Mouse (Mus musculus) forebrain, embryonic 11.5 days (tissue): ENCODE measurements at regions not wholly inside any gene's neighbourhood (a gene's known extent, or its start where the extent isn't known, plus 50 kb on each side); places are given as distances from the start of the nearest gene placed in this dataset.
A peak's percentile ranks its signal among the peaks of the same experiment; 100 is the strongest.

Source experiments
- ATAC-seq: fragments of 200-750 bp; cut with Nextera tagmentation; replicated peaks from 2 replicates; pipeline ENCODE4 v1.8.0; 2017; ENCODE audit warnings: moderate TSS enrichment; ENCODE audit not compliant: low FRiP score
- DNase-seq: peaks from one replicate; pipeline ENCODE4 v3.0.0-alpha.2; 2017; ENCODE audit warnings: low spot score
- H3K27ac ChIP-seq: fragments of 300-500 bp; sonication (generic); 2 replicates; pipeline ENCODE4 v1.5.1; 2014; ENCODE audit warnings: low read depth, low read length
- H3K27me3 ChIP-seq: fragments of 300-500 bp; sonication (generic); 2 replicates; pipeline ENCODE4 v1.6.1; 2014; ENCODE audit warnings: mild to moderate bottlenecking, low read length, mixed read lengths; ENCODE audit not compliant: control insufficient read depth, insufficient read depth
- H3K36me3 ChIP-seq: fragments of 300-500 bp; sonication (generic); 2 replicates; pipeline ENCODE4 v1.6.1; 2014; ENCODE audit warnings: mild to moderate bottlenecking, low read length, moderate library complexity, mixed read lengths; ENCODE audit not compliant: control insufficient read depth, insufficient read depth
- H3K4me1 ChIP-seq: fragments of 300-500 bp; sonication (generic); replicated peaks from 2 replicates; pipeline ENCODE4 v1.6.1; 2014; ENCODE audit warnings: low read length, mixed read lengths; ENCODE audit not compliant: control insufficient read depth, insufficient read depth
- H3K4me2 ChIP-seq: fragments of 300-500 bp; sonication (generic); 2 replicates; pipeline ENCODE4 v1.6.1; 2014; ENCODE audit warnings: low read depth, mild to moderate bottlenecking, low read length, moderate library complexity, mixed read lengths; ENCODE audit not compliant: severe bottlenecking
- H3K4me3 ChIP-seq: fragments of 300-500 bp; sonication (generic); 2 replicates; pipeline ENCODE4 v1.5.1; 2014; ENCODE audit warnings: low read depth, low read length
- H3K9ac ChIP-seq: fragments of 300-500 bp; sonication (generic); 2 replicates; pipeline ENCODE4 v1.6.1; 2014; ENCODE audit warnings: low read length
- H3K9me3 ChIP-seq: fragments of 300-500 bp; sonication (generic); 2 replicates; pipeline ENCODE4 v1.6.1; 2016; ENCODE audit warnings: low read length, mixed read lengths; ENCODE audit not compliant: control insufficient read depth
- WGBS: fragments of 180-500 bp; shearing (Covaris S2); extraction: QIAGEN DNeasy Blood & Tissue Kit; methylation state at CpG from one replicate; pipeline ENCODE4 v1.1.7; 2014; 5-methylcytosine and 5-hydroxymethylcytosine counted together

DNA sequence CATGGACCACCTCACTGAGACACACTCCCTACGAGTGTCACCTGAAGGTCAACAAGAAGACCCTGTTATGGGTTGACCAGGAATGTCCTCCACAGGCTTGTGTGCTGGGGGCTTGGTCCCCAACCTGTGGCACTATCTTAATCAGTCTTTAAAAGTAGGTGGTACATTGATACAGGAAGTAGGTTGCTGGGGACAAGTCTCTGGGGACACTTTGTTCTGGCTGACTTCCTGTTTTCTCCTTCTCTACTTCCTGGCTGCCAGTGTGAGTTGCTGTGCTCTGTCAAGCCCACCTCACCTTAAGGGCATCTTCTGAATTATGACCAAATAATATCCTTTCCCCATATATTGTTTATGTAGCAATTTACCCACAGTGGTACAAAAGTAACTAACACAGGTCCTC is 96.1 kb downstream of the Cct6b start:
- Histone ChIP-seq H3K9me3 (no peaks in the 10 kb centered on the region), H3K4me3 (no peak overlapping the region), H3K27ac (no peak overlapping the region), H3K36me3 (no peaks in the 10 kb centered on the region), H3K4me2 (no peak overlapping the region), H3K27me3 (no peaks in the 10 kb centered on the region), H3K9ac (no peak overlapping the region), H3K4me1 (peaks cover under 1% of the 10 kb centered on the region; the same call in 1 of the 2 replicates)
- 87% methylated on average over 1 of the region's 1 CpGs for WGBS
- DNase-seq (no peak), ATAC-seq (no peak)

DNA sequence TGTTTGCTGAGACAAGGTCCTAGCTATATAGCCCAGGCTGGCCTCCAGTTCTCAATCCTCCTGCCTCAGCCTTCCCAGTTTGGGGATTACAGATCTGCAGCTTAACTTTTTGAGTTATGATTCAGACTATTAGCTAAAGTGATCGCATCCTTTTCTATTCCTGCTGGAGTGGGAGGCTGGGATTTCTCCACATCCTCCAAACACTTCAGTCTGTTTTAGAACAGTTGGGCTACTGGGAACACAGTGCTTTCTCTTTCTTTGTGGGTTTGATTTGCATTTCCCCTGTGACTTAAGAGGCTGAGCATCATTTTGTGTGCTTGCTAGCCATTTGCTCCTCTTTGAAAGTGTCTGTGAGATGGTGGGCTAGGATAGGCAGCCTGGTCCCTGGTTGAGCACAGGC is 100.0 kb downstream of the Cct6b start:
- ATAC-seq: no peak

DNA sequence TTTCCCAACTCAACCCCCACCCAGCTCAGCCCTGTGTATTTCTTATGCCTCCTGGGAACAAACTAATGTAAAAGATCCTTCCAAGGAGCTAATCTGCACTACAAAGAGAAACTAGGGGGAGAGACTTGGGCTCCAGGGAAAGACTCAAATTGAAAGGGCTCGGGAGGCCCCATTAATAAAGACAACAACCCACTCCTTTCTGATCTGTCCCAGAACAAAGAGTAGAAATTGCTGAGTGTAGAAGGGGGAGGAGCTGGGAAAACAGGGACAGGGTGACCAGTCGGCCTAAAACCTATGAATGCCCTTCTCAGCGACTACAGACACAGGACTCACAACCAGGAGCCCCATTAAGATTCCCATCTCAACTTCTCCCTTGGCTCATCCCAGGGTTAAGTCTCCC is 102.0 kb downstream of the Cct6b start:
- Histone ChIP-seq H3K4me3 (no peak overlapping the region), H3K9ac (no peak overlapping the region), H3K27me3 (no peaks in the 10 kb centered on the region), H3K9me3 (no peaks in the 10 kb centered on the region), H3K36me3 (no peaks in the 10 kb centered on the region), H3K4me1 (peaks cover 12% of the 10 kb centered on the region; the same call in 1 of the 2 replicates), H3K27ac (peak overlapping the region; percentile 66), H3K4me2 (peak overlapping the region; percentile 26; the same call in 1 of the 2 replicates)
- ATAC-seq: peak; percentile 60; the same call in 1 of the 2 replicates
- 8% methylated on average over 3 of the region's 3 CpGs for WGBS
- DNase-seq: no peak

More for the DNA sequence above, 100.0 kb downstream of the Cct6b start:
- 91% methylated on average over 1 of the region's 1 CpGs for WGBS
- Histone ChIP-seq H3K9ac (no peak overlapping the region), H3K27me3 (no peaks in the 10 kb centered on the region), H3K36me3 (no peaks in the 10 kb centered on the region), H3K27ac (no peak overlapping the region), H3K4me1 (peaks cover 12% of the 10 kb centered on the region; the same call in 1 of the 2 replicates), H3K4me2 (no peak overlapping the region), H3K9me3 (no peaks in the 10 kb centered on the region), H3K4me3 (no peak overlapping the region)
- no peak for DNase-seq

DNA sequence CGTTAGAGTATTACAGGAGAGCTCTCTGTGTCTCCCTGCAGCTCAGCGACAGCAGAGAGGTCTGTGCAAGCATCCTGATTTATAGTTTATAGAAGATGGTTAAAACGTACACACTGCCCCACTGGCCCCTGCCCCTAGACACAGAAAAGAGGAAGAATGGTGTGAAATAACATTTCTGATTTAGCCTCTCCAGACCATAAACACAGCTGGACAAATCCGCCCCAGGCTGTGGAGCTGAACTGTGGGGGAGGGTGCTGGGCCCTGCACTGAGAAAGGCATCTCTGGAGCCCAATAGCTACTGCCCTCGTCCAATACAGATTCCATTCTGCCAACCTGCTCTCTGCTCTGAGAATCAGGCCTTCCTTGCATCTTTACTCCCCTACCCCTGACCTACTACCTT is 112.4 kb downstream of the Cct6b start:
- H3K36me3 ChIP-seq: no peaks in the 10 kb centered on the region
- H3K27me3 ChIP-seq: no peaks in the 10 kb centered on the region
- H3K4me3 ChIP-seq: no peak overlapping the region
- H3K27ac ChIP-seq: no peak overlapping the region
- 34% methylated on average over 5 of the region's 5 CpGs for WGBS
- no peaks in the 10 kb centered on the region for H3K9me3 ChIP-seq
- H3K4me1 ChIP-seq: peaks cover 2% of the 10 kb centered on the region; the same call in 1 of the 2 replicates
- ATAC-seq (no peak), DNase-seq (no peak)
- no peak overlapping the region for H3K4me2 ChIP-seq
- H3K9ac ChIP-seq: no peak overlapping the region

DNA sequence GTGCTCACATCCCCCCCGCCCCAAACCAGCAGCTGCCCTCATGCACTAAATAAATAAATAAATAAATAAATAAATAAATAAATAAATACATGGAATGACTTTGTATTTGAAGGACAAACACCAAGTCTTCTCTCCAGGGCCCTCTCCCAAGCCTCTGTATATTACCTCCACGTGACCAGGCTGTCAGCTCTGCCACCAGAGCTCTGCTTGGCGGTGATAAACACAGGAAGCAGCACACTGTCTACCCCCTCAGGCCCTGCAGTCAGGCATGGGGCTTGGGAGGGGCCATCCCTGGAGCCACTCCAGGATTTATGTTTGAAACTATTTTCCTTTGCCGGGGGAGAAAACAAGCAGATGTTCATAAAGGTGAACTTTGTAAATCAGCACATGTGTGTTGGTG is 125.6 kb downstream of the Cct6b start:
- Histone ChIP-seq H3K4me3 (no peak overlapping the region), H3K4me1 (no peaks in the 10 kb centered on the region), H3K4me2 (no peak overlapping the region), H3K9me3 (no peaks in the 10 kb centered on the region), H3K9ac (no peak overlapping the region), H3K27me3 (no peaks in the 10 kb centered on the region), H3K36me3 (no peaks in the 10 kb centered on the region), H3K27ac (no peak overlapping the region)
- ATAC-seq: no peak
- WGBS: 81% methylated on average over 4 of the region's 4 CpGs
- no peak for DNase-seq

DNA sequence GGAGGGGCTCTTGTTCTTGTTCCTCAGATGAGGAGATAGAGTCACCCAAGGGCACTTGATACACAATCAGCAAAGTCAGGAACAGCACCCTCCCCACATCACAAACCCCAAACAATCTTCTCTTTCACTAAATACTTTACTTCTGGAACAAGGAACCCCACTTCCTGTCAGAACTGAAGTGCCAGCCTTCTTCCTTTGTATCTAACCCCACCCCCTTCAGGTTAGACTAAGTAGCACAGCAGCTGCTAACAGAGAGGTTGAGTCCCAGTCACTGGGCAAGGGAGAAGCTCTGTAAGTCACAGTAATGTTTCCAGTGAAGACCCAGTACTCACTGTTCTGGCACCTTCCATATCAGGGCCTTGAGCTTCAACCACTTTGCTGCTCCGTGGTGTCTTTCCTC is 131.9 kb downstream of the Cct6b start:
- no peak for ATAC-seq
- no peak overlapping the region for H3K9ac ChIP-seq
- no peak for DNase-seq

DNA sequence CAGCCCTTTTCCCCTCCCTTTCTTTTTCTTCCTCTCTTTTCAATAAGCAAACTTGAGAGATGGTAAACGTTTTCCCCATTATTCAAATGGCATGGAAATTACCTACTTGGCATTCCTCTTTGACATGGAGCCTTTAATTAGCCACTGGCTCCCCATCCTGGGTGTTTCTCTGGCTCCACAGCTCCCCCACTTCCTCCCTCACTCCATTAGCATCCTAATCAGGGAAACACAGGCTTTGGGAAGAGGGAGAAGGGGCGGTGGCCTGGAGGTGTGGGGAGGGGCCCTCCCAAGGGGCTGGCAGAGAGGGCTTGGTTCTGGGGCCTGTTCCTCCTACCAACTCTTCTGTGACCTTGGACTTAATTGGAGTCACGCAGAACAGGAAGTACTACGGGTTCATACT is 132.7 kb downstream of the Cct6b start:
- Histone ChIP-seq H3K27ac (0 out of 2 replicates have a peak overlapping the region, but pooled peaks have one; percentile 14), H3K9ac (no peak overlapping the region), H3K4me1 (peaks cover 9% of the 10 kb centered on the region; the same call in 1 of the 2 replicates), H3K4me3 (no peak overlapping the region), H3K9me3 (peaks cover 3% of the 10 kb centered on the region; the same call in 1 of the 2 replicates), H3K27me3 (no peaks in the 10 kb centered on the region), H3K4me2 (no peak overlapping the region), H3K36me3 (no peaks in the 10 kb centered on the region)
- DNase-seq (peak; percentile 80), ATAC-seq (peak; percentile 88)
- 29% methylated on average over 4 of the region's 4 CpGs for WGBS

More for the DNA sequence above, 131.9 kb downstream of the Cct6b start:
- Histone ChIP-seq H3K4me1 (peaks cover 8% of the 10 kb centered on the region; the same call in 1 of the 2 replicates), H3K4me2 (no peak overlapping the region), H3K9me3 (peaks cover 3% of the 10 kb centered on the region; the same call in 1 of the 2 replicates), H3K27ac (no peak overlapping the region), H3K36me3 (no peaks in the 10 kb centered on the region), H3K4me3 (no peak overlapping the region), H3K27me3 (no peaks in the 10 kb centered on the region)
- WGBS: 93% methylated on average over 1 of the region's 1 CpGs

DNA sequence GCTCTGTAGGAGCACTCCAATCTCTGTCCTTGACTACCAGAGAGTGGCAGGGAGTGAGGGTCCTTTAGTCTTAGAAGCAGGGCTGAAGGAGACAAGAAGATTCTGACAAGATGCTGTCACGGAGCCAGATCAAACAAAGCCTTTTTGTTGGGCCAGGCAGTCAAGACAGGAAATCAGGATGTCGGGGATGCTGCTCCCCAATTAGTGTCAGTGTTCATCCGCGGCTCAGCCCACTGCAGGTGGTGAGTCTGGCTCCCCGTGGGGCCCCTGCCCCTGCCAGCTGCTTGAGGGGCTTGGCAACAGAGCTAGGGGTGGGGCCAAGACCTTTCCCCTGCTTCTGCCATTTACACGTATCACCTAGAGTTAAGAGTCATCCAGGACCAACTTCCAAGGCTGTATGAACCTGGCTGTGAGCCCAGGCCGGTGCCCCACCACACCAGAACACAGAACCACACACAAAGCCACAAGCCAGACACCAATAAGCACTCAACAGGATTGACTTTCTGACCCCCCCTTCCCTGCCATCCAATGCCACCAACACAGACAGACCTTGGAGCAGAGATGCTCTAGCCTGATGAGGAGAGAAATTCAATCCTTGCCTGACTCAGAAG is 137.5 kb downstream of the Cct6b start:
- no peak for ATAC-seq

DNA sequence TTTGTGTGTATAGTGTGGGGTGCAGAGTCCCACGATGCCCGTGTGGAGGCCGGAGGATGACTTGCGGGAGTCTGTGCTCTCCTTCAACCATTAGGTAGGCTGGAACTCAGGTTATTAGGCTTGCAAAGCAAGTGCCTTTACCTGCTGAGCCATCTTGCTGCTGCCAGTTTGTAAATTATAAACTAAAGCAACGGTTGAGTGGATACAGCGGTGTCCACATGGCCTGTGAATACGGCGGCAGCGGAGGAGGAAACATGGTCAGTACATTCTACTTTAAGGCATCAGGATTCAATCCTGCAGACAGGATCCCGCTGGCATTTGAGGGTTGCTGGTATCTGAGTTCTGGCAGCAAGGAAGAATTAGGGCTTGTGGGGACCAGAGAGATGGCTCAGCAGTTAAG is 143.1 kb downstream of the Cct6b start:
- 94% methylated on average over 10 of the region's 10 CpGs for WGBS
- Histone ChIP-seq H3K27ac (no peak overlapping the region), H3K4me1 (0 out of 2 replicates have a peak, but pooled peaks cover 2% of the 10 kb centered on the region), H3K9ac (no peak overlapping the region), H3K27me3 (peaks cover 2% of the 10 kb centered on the region; the same call in 1 of the 2 replicates), H3K9me3 (no peaks in the 10 kb centered on the region), H3K4me2 (no peak overlapping the region), H3K36me3 (no peaks in the 10 kb centered on the region), H3K4me3 (no peak overlapping the region)
- DNase-seq (no peak), ATAC-seq (no peak)

More for the DNA sequence above, 137.5 kb downstream of the Cct6b start:
- H3K9me3 ChIP-seq: no peaks in the 10 kb centered on the region
- WGBS: 28% methylated on average over 7 of the region's 7 CpGs
- H3K4me3 ChIP-seq: no peak overlapping the region
- H3K36me3 ChIP-seq: no peaks in the 10 kb centered on the region
- no peak overlapping the region for H3K9ac ChIP-seq
- peaks cover 7% of the 10 kb centered on the region; the same call in 1 of the 2 replicates for H3K4me1 ChIP-seq
- DNase-seq: no peak
- no peak overlapping the region for H3K27ac ChIP-seq
- H3K27me3 ChIP-seq: no peaks in the 10 kb centered on the region
- H3K4me2 ChIP-seq: no peak overlapping the region
